Mouse (Mus musculus) testis, adult 2 months (tissue): ENCODE data around the gene Otub1.

Source experiments
- CTCF ChIP-seq: fragments of 200-500 bp; IDR thresholded peaks from 2 replicates; pipeline ENCODE4 v1.5.1; 2012; ENCODE audit warnings: low read depth, mild to moderate bottlenecking, inconsistent platforms, low read length, moderate library complexity; ENCODE audit not compliant: control insufficient read depth, insufficient read depth, insufficient replicate concordance
- POLR2A ChIP-seq: fragments of 200-500 bp; IDR thresholded peaks from 2 replicates; pipeline ENCODE4 v1.6.1; 2012; ENCODE audit warnings: low read depth, mild to moderate bottlenecking, inconsistent platforms, low read length, moderate library complexity; ENCODE audit not compliant: control insufficient read depth

- no peak for TF ChIP-seq POLR2A
- TF ChIP-seq CTCF = no peak
Measured at GRCm38 (mm10) chr19:7185715-7186291, 20.3 kb downstream of the Otub1 start.
